Mouse (Mus musculus) natural killer cell, adult 2 months (primary cell): ENCODE measurements around the gene Tm4sf4.

ENCODE experiments used
- DNase-seq, 2 experiments: peaks; one replicate each; pipeline ENCODE4 v3.0.0; 2022; ENCODE audit warnings: low spot score in 2 of 2

Gene Tm4sf4

DNA sequence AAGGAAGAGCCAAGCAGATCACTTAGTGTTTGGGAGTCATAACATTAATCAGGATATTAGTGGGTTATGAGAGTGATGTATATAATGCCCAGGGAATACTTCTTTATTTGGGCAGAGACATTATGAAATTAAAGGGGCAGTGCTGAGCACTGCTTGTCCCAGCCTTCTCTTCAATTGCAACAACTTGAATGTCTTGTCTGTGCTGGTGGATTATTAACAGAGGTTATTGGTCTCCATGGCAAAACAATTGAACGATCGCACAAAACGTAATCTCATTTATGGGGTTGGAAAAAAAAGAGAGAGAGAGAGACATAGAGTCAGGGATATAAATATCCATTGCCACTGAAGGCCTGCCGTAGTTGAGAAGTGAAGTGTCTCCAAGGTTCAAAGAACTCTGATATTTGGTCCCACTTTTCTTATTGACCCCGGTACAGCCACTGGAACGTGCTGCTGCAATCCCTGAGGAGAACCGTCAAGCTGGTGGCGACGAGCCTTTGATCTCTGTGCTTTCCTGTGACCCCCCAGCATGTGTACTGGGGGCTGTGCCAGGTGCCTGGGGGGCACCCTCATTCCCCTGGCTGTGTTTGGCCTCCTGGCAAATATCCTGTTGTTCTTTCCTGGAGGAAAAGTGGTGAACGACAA is at the start of gene Tm4sf4:
Gene Tm4sf4, plus strand, starts transcription at position 226 of the 642 bp plus-strand sequence.
- DNase-seq, result no peak

DNA sequence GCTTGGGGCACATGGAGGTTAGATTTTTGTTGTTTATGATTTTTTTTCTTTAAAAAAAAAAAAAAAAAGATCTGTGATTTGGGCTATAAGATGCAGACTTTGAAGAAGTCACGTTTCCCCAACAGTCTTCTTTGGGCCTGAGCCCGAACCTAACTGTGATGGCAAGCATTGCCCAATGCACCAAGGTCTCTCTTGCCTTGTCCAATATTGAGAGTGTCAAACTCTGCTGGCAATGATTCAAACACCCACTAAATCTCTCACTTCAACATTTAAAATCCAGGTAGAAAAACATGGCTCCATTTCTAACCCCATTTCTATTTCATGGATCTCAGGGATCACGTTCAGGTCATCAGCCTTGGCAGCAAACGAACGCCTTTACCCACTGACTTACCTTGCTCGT is 38.7 kb upstream of the Tm4sf4 start:
- DNase-seq, result no peak

DNA sequence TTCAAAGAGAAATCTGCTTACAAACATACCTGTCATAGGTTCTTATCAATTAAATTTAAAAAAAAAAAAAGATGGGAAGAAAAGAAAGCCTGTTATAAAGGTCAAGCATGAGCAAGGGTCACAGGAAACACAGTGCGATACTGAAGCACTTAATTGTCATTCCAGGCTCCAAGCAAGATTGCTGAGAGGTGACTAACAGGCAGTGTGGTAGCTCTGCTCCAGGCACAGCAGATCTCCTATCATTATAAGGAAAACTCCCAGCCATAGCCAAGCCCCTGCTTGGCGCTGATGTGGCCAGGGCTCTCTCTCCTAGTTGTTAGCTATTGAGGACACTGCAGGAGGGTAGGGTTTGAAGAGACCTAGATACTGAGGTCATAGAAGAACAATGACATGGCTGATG is 38.2 kb upstream of the Tm4sf4 start:
- no peak for DNase-seq

DNA sequence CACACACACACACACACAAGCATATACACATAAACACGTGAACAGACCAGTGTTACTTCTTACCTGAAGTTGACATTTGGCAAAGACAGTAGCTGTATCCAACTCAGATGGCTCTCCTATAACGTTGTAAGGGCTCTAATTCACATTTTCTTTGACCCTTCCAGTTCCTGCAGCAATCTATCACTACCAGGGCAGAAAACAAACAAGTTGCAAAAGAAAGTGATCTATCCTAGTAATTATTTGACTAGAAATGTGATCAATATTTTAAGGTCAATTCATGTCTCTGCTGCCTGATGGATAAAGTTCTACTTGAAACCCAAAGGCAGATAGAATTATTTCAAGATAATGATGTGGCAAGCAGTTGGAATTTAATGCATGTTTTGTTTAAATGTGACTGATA is 37.5 kb upstream of the Tm4sf4 start:
- no peak for DNase-seq

DNA sequence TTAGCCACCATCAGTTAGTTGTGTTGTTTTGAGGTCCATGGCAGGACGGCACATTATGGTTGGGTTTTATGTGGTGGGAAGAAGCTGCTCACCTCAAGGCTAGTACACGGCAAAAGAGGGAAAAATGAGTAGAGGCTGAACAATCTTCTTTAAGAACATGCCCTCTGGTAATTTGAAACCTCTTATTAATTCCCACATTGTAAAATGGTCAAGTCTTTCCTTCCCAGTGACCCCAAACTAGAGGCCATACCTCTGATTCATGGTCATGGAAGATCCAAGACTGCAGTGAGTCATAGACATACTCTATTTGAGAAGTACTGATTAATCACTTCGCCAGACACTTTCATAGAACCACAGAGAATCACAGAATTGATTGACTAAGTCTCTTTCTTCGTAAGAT is 13.6 kb upstream of the Tm4sf4 start:
- DNase-seq, result no peak

DNA sequence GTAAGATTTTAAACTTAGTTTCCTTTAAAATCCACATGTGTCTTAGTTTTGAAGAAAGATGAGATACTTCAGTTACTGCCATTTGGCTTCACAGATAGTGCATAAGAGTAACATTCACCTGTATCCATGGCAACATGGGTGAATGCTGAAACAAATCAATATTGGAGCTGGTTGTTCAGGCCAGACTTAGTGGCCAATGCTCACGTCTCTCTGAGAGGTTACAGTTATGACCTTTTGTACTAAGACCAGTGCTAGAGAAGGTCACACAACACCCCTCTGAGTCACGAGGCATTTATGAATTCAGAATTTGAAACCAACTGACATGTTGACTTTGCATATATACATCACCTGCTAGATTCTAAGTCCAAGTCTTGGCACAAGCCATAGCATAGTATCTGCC is 4.9 kb upstream of the Tm4sf4 start:
- DNase-seq, result no peak

DNA sequence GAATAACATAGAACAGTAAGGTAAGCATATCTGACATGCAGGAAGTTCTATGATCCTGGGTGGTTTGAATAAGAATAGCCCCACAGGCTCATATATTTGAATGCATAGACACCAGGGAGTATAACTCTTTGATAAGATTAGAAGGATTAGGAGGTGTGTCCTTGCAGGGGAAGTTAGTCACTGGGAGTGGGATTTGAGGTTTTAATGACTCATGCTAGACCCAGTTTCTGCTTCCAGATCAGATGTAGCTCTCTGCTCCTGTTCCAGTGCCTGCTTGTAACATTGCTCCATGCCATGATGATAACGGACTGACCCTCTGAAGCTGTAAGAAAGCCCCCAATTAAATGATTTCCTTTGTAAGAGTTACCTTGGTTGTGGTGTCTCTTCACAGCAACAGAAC is 4.5 kb upstream of the Tm4sf4 start:
- no peak for DNase-seq

DNA sequence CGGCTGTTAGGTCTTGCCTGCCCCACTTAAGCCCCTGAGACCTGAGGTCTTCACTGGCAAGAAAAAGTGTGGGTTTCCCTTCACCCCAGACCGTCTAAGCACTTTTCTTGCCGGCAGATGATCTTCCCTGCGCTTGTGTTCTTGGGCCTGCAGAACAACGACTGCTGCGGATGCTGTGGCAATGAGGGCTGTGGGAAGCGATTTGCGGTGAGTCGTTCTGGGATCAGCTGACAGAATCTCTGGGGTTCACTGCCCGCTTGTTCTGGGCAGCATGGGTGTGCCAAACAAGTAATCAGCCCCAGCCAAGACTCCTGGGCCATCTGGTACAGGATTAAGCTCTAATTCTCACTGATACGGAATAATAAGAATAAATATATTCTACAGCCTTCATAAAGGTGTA is 1.2 kb downstream of the Tm4sf4 start:
- no peak for DNase-seq

DNA sequence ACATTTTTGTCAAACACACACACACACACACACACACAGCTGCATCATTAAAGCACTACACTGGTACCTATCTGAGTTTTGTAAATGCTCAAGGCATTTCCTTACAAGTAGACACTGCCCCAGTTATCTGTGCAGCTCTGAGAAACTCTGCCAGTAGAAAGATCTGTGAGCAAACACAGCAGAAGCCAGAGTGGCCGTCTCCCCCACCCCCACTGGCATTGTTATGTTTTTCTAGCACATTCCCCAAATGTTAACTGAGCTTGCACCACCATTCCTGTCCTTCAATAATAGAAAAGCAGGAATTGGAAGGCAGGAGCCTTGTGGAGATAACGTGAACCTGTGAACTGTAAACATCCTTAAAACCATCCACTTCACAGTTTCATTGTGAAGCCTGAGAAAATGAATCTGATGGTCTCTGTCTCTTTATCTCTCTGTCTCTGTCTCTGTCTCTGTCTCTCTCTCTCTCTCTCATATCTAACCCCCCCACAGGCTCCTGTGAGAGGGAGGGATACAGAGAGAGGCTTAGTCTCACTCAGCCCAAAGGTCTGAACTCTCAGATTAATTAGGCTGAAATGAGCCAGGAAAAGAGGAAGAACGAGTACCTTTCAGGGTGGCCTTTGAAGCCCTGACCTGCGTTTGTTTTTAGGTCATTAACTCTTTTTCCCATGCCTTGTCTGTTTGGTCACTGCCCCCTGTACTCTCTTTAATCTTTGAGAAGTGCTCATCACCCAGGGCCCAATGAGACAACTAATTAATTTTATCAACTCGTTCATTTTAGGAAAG is 3.8 kb downstream of the Tm4sf4 start:
- no peak for DNase-seq

DNA sequence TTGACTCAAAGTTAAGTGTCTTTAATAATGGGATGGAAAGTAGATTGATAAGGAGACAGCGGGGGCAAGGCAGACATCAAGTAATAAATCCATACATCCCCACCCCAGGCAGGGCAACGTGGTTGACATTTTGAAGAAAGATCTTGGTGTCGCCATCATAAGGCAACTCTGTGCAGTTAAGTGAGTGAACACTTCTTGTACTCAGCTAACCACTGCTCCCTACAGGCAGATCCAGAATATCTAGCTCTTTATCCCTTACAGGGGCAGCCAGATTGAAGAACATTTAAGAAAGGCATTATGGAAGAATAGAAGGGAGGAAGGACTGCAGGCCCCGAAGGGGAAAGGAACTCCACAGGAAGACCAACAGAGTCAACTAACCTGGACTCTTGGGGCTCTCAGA is 4.4 kb downstream of the Tm4sf4 start:
- no peak for DNase-seq

DNA sequence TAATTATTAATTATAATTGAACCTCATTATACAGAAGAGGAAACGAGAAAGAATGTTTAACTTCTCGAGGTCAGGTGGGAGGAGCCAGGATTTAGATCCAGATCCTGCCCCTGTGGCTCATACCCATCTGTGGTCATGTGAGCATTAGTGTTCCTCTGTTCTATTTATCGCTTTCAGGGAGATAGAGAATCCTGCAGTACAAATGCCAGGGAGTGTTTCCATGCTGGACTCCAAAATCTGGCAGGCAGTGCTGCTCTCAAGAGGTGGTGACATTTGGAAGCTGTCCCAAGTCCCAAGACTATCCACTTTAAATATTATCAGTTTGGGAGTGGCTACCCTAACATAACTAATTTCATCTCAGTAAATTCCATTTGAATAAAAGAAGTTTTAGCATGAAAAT is 6.6 kb downstream of the Tm4sf4 start:
- no peak for DNase-seq

DNA sequence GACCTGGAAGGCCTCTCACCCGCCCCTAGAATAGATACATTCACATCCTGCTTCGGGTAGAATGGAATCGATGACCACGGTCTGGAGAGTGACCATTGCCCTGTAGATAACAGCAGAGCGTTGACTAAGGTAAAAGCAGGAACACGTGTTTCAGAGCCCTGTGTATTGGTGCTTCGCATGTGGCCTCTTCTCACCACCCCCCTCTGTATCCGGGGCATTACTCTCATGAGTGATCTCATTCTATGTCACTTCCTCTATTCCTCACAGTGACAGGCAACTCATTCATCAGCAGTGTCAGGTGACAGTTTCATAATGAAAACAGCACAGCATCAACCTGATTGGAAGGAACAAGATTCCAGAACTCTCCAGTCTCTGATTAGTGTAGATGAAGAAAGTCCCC is 10.2 kb downstream of the Tm4sf4 start:
- DNase-seq, result no peak

DNA sequence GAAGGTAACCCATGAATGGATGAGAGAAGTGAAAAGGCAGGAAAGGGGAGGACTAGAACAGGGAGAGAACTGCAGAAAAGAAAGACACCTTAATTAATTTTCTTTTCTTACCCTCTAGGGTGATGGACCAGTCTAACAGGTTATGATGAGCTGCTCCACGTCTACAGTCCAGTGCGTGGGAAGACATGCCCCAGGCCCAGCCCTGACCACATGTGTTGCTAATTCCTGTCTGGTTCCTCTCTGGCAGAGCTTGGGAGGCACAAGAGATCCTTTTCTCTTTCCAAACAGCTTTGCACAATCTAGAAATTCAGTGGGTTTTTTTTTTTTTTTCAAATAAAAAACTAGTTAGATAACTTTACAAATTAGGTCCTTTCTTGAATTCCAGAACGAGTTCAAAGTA is 15.8 kb downstream of the Tm4sf4 start:
- no peak for DNase-seq

DNA sequence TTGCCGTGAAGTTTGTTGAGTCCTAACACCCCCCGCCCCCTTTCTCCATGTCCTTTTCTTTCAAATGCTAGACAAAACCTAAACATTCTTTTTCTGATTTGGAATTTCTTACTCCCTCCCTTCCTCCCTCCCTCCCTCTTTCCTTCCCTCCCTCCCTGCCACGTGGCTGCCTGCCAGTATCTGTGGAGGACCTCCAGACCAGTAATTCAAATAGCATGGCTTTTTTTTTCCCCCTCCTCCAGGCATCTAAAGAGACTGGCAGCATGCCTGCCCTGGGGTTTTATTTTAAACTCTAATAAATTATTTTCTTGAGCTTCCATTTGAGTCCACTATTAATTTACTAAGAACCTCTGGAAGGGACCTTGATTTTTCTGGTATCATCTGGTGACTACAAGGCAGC is 20.6 kb downstream of the Tm4sf4 start:
- DNase-seq, result no peak

DNA sequence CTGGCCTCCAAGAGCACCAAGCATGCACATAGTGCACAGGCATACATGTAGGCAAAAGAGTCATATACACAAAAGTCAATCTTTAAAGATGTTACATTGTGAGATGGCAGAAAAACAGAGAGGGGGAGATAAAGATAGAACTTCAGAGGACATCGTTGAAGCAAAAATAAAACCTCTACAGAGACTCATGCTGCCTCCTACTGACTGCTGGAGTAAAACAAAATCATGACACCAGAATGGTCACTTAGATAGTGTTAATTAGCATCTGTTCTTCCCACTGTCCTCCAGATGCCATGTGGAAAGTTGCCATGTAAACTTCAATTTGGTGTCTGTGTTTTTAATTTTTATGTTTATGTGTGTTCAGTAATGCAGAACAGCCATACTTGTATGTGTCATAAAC is 22.8 kb downstream of the Tm4sf4 start:
- DNase-seq, result no peak

DNA sequence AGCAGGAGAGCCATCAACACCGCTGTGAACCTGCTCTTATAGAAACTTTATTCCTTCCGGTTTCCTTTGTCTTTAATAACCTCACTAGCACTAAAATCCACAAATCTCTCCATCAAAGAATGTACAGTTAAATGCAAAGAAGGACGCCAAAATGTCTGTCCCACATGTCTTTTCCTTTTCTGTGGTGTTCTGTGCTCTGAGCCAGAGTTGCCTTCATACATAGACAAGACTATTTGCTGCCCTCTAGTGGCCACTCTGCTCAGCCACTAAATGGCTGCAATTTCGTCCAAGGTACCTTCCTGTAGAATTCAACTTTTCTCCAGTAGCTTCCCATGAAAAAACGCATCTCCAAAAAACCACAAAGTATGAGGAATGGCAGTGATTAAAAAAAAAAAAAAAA is 23.3 kb downstream of the Tm4sf4 start:
- DNase-seq, result no peak

DNA sequence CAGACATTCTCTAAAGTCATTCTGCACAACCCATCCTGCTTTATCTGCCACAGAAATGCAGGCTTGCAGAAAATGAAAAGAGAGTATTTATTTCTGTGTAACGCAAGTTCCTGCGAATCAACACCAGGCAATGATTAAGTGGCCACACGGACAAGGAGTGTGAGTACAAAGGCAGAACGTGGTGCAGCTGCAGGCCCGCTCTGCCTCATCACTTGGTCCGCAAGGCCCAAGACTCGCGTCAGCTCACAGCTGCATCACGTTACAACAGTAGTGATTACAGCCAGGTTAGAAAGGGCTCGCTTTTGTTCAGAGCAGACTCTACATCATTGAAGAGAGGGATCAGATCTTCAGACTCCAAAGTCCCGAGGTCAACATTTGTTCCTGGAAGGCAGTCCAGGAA is 33.5 kb downstream of the Tm4sf4 start:
- DNase-seq, result no peak

DNA sequence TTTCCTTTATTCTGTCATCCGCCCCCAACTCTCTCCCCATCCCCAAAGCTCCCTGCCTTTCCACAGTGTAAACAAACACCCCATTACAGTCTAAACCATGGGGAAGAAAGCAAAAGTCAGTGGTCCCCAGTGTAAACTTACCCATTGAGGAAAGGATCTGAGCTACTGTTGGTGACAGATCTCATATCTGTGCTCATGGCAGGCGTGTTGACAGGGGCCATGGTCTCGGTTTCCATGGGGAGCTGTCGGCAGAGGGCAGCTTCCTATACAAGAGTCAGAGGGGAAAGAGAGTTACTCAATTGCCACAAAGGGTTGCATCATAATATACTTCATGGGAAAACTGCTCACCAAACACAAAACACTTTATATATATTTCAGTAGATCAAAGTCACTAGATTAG is 38.2 kb downstream of the Tm4sf4 start:
- no peak for DNase-seq

DNA sequence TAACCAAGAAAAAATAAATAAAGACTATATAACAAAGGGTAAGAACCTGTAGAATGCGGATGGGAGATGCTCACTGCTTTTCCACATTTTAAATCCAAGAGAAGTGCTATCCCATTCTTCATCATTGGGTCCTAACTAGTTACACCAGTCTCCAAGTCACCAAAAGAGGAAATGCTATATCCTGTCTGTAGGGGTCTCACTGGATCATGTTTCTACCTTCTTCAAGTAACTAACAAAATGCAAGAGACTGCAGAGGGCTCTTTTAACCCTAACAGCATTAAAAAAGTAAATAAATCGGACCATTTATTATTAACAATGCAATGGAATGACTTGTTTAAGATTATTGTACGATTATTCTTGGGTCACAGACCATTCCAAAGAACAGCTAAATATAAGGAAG is 41.2 kb downstream of the Tm4sf4 start:
- no peak for DNase-seq

DNA sequence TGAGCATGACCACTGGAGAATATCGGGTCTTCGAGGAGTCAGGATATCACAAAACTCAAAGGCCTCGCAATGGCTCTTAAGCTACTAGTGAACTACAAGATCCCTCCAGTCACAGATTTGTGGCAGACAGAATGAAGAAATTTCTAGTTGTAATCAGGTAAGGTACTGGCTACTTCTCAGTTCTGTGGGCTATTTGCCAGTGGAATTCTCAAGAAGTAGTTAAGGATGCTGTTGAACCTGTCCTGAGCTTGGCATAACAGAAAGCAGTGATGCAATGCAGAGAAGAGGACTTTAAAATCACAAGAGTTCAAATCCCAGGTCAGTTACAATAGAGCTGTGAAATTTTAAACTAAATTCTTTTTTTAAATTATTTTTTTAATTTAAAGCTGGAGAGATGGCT is 44.2 kb downstream of the Tm4sf4 start:
- DNase-seq, result no peak

DNA sequence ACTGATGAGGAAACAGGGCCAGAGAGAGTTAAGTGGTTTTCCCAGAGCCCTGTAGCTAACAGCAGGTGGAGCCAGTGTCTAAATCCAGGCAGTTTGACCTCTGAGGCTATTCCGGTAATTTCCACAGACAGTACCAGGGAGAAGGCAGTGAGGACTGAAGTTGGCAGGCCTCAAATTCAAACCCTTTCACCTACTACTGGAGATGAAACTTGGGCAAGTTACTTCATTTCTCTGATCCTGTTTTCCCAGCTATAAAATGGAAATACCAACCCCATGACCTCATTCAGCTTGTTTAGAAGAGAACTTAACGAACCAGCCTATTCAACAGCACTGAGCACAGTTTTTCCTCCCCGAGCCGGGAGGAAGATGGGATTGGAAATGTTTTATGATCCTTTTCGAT is 45.2 kb downstream of the Tm4sf4 start:
- DNase-seq, result no peak

DNA sequence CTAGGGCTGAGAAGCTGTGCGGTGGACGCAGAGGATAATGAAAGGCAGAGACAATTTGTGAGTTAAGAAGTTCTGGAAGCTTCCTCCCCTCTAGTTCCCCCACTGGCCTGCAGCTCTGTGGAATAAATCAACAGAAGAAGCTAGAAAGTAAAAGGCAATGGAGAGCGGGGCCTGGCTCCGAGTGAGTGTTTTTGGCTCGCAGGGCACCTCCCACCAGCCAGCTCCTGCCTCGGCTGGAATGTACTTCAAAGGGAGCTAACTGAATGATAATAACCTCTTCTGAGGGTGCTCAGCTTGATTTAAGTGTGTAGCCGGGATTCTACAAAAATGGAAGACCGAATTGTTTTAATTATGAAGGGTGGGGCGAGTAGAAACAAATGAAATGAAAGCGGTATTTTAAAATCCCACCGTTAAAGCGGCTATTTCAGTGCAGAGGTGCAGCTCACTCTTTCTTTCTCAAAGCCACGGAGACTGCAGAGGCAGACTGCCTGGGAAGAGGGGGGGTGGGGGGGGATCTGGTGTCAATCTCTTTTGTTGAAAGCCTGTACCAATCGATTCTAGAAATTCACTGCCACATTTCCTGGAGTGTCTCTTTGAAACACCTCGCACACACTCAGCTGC is 46.0 kb downstream of the Tm4sf4 start:
- DNase-seq, result no peak

DNA sequence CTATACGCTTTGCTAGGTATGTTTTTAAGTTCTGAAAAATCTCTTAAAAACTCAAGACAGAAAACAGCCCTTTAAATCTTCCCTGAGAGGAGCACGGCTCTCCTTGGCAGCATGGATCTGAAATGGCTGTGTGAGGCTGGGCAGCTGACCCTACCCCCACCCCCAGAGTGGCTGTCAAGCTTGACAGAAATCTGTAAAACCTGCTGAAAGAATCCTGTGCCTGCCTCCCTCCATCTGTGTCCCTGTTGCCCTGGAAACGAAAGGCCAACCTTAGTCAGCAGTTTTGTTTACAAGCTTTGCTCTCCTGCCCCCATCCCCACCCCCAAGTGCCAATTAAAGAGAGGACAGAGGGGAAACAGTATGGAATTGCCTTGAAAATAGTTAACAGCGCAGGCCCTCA is 47.3 kb downstream of the Tm4sf4 start:
- no peak for DNase-seq
